Mouse (Mus musculus): ENCODE results near the gene Arhgap31. TPM values are rescaled to one million over a fixed set of nuclear protein-coding genes. Genes with fewer than 3 reads are reported as not detected.
A peak's percentile ranks its signal among the peaks of the same experiment; 100 is the strongest.

Arhgap31 gene
- polyA plus RNA-seq, 1 experiment from 2014 or later: 4.6 TPM

- 83% methylated on average over 8 of the region's 8 CpGs for WGBS
- H3K9me3 ChIP-seq: no peaks in the 10 kb centered on the region
- H3K4me2 ChIP-seq (replicated peaks): no peak overlapping the region
- H3K36me3 ChIP-seq: no peaks in the 10 kb centered on the region
- no peaks in the 10 kb centered on the region for H3K4me1 ChIP-seq (replicated peaks)
- H3K4me3 ChIP-seq (replicated peaks): no peak overlapping the region
- H3K27me3 ChIP-seq: no peaks in the 10 kb centered on the region
- ATAC-seq: no peak
- H3K9ac ChIP-seq (replicated peaks): no peak overlapping the region
- H3K27ac ChIP-seq: no peak overlapping the region
These were observed 77.2 kb downstream of the Arhgap31 start for GRCm38 (mm10) chr16:38635833-38636390.

- Histone ChIP-seq H3K4me2 (replicated peaks) (no peak overlapping the region), H3K4me3 (replicated peaks) (no peak overlapping the region), H3K36me3 (no peaks in the 10 kb centered on the region), H3K9ac (replicated peaks) (no peak overlapping the region), H3K4me1 (replicated peaks) (no peaks in the 10 kb centered on the region), H3K27me3 (no peaks in the 10 kb centered on the region), H3K9me3 (no peaks in the 10 kb centered on the region), H3K27ac (no peak overlapping the region)
- 63% methylated on average over 6 of the region's 6 CpGs for WGBS
- ATAC-seq: no peak
These were observed 80.9 kb downstream of the Arhgap31 start for GRCm38 (mm10) chr16:38632147-38632546.

DNA sequence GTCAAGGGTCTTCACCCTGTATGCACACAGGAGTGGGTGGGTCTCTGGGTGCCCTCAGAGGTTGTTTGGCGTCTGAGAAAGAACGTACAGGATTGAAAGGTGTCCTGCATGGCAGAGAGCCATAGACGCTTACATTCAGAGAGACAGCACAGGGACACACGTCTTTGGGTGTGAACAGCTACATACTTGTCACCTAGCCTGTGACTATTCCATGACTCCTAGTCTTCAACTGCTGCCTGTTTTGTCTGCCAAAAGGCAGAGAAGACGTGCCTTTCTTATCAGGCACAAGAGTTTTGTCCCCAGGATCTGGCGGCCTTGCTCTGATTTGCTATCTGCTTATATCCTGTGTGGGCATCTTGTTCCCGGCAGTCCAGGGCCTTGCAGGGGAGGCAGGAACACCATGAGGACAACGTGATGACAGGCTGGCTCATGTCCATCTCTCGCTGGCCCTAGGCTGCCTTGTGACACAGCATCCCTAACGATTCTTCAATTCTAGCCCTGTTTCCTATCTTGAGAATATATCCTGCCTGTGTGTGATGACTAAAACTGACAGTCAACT, 87.2 kb downstream of the Arhgap31 start:
- H3K4me2 ChIP-seq (replicated peaks): no peak overlapping the region
- H3K9me3 ChIP-seq: no peaks in the 10 kb centered on the region
- ATAC-seq: no peak
- H3K4me3 ChIP-seq (replicated peaks): no peak overlapping the region
- 85% methylated on average over 10 of the region's 10 CpGs for WGBS
- no peaks in the 10 kb centered on the region for H3K36me3 ChIP-seq
- H3K27ac ChIP-seq: no peak overlapping the region
- no peaks in the 10 kb centered on the region for H3K4me1 ChIP-seq (replicated peaks)
- no peak overlapping the region for H3K9ac ChIP-seq (replicated peaks)
- no peaks in the 10 kb centered on the region for H3K27me3 ChIP-seq

DNA sequence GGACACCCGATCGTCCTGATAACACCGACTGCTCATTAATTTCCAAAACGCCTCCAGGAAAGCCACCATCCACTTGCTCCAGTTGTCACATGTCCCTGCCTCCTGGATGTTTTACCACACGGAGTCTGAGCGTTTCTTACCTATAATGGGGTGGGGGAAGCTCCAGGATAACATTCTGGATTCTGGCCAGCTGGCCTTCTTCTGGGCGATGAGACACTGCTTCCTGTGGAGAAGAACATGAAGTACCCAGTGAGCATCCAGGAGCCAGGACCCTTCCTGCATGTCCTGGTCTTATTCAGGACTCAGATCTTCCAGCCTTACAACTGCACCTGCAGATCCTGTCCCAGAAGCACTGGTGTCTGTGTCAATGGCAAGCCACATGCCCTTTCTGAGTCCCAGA, 87.7 kb downstream of the Arhgap31 start:
- Histone ChIP-seq H3K9me3 (no peaks in the 10 kb centered on the region), H3K4me3 (replicated peaks) (no peak overlapping the region), H3K9ac (replicated peaks) (no peak overlapping the region), H3K27ac (no peak overlapping the region), H3K4me1 (replicated peaks) (no peaks in the 10 kb centered on the region), H3K27me3 (no peaks in the 10 kb centered on the region), H3K36me3 (no peaks in the 10 kb centered on the region), H3K4me2 (replicated peaks) (no peak overlapping the region)
- no peak for ATAC-seq
- 92% methylated on average over 7 of the region's 7 CpGs for WGBS

GRCm38 (mm10) chr16:38624303-38624702, 88.8 kb downstream of the Arhgap31 start:
- Histone ChIP-seq H3K9me3 (no peaks in the 10 kb centered on the region), H3K4me2 (replicated peaks) (no peak overlapping the region), H3K27ac (no peak overlapping the region), H3K4me3 (replicated peaks) (no peak overlapping the region), H3K9ac (replicated peaks) (no peak overlapping the region), H3K4me1 (replicated peaks) (peaks cover 1% of the 10 kb centered on the region; the same call in 1 of the 2 replicates), H3K36me3 (no peaks in the 10 kb centered on the region), H3K27me3 (no peaks in the 10 kb centered on the region)
- ATAC-seq: no peak
- 76% methylated on average over 11 of the region's 11 CpGs for WGBS

GRCm38 (mm10) chr16:38622283-38622682, 90.8 kb downstream of the Arhgap31 start:
- H3K27me3 ChIP-seq: no peaks in the 10 kb centered on the region
- no peak overlapping the region for H3K4me2 ChIP-seq (replicated peaks)
- no peaks in the 10 kb centered on the region for H3K9me3 ChIP-seq
- H3K9ac ChIP-seq (replicated peaks): no peak overlapping the region
- H3K4me1 ChIP-seq (replicated peaks): peaks cover 3% of the 10 kb centered on the region; the same call in 1 of the 2 replicates
- no peak overlapping the region for H3K4me3 ChIP-seq (replicated peaks)
- H3K36me3 ChIP-seq: no peaks in the 10 kb centered on the region
- no peak overlapping the region for H3K27ac ChIP-seq
- ATAC-seq: no peak
- 69% methylated on average over 2 of the region's 2 CpGs for WGBS

- Histone ChIP-seq H3K27ac (no peak overlapping the region), H3K4me3 (replicated peaks) (no peak overlapping the region), H3K36me3 (no peaks in the 10 kb centered on the region), H3K4me2 (replicated peaks) (no peak overlapping the region), H3K27me3 (no peaks in the 10 kb centered on the region), H3K9ac (replicated peaks) (no peak overlapping the region), H3K4me1 (replicated peaks) (peaks cover 3% of the 10 kb centered on the region; the same call in 1 of the 2 replicates), H3K9me3 (no peaks in the 10 kb centered on the region)
- no peak for ATAC-seq
- 96% methylated on average over 16 of the region's 16 CpGs for WGBS
These were observed 92.2 kb downstream of the Arhgap31 start for GRCm38 (mm10) chr16:38620696-38621450.

DNA sequence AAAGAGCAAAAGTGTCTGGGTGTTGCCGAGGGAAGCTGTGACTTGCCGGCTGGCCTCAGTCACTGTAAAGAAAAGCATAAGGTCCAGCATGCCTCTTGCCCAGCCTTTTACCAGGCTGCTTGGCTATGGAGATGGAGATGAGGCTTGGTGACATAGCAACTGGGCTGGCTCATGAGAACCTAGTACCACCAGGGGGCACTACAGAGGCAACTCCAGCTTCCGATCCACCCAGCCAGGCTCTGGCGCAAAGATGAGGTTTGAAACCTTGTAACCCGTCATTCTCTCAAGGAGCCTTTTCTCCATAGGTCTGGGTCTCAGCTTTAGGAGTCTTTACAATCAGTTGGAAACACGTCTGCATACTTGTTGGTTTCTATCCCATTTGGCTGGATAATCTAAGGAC, 94.0 kb downstream of the Arhgap31 start:
- H3K36me3 ChIP-seq: no peaks in the 10 kb centered on the region
- H3K9me3 ChIP-seq: no peaks in the 10 kb centered on the region
- H3K27me3 ChIP-seq: no peaks in the 10 kb centered on the region
- no peak overlapping the region for H3K4me2 ChIP-seq (replicated peaks)
- H3K4me1 ChIP-seq (replicated peaks): peaks cover 3% of the 10 kb centered on the region; the same call in 1 of the 2 replicates
- no peak overlapping the region for H3K9ac ChIP-seq (replicated peaks)
- ATAC-seq: peak; percentile 53
- H3K4me3 ChIP-seq (replicated peaks): no peak overlapping the region
- 15% methylated on average over 6 of the region's 6 CpGs for WGBS
- H3K27ac ChIP-seq: no peak overlapping the region

DNA sequence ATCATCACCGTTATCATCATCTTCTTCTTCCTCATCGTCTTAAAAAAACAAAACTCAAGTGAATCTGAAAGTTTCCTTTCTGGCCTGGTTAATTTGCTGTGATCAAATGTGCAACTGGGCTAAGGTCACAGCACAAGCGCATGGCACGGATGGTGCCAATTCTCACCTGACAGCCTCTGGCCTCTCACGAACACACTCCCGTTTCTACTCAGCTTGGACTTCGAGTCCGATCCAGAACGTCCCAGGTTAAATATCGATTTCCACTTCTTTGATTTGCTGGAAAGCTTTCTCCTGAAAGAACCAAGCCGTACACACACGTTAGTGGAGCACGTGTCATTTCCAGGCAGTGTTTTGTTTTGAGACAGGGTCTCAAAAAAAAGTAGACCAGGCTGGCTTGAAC, 95.1 kb downstream of the Arhgap31 start:
- H3K9ac ChIP-seq (replicated peaks): no peak overlapping the region
- ATAC-seq: no peak
- H3K9me3 ChIP-seq: no peaks in the 10 kb centered on the region
- H3K27me3 ChIP-seq: no peaks in the 10 kb centered on the region
- WGBS: 95% methylated on average over 13 of the region's 13 CpGs
- no peak overlapping the region for H3K27ac ChIP-seq
- H3K36me3 ChIP-seq: no peaks in the 10 kb centered on the region
- no peak overlapping the region for H3K4me2 ChIP-seq (replicated peaks)
- H3K4me1 ChIP-seq (replicated peaks): peaks cover 3% of the 10 kb centered on the region; the same call in 1 of the 2 replicates
- H3K4me3 ChIP-seq (replicated peaks): no peak overlapping the region

GRCm38 (mm10) chr16:38613646-38614045, 99.4 kb downstream of the Arhgap31 start:
- Histone ChIP-seq H3K4me2 (replicated peaks) (no peak overlapping the region), H3K4me1 (replicated peaks) (no peaks in the 10 kb centered on the region), H3K27me3 (no peaks in the 10 kb centered on the region), H3K27ac (no peak overlapping the region), H3K4me3 (replicated peaks) (no peak overlapping the region), H3K36me3 (peaks cover 11% of the 10 kb centered on the region; the same call in 1 of the 2 replicates), H3K9me3 (no peaks in the 10 kb centered on the region), H3K9ac (replicated peaks) (no peak overlapping the region)
- ATAC-seq: no peak
- WGBS: 91% methylated on average over 6 of the region's 6 CpGs

GRCm38 (mm10) chr16:38612646-38613045, 100.4 kb downstream of the Arhgap31 start:
- no peak overlapping the region for H3K9ac ChIP-seq (replicated peaks)
- H3K27me3 ChIP-seq: no peaks in the 10 kb centered on the region
- peaks cover 11% of the 10 kb centered on the region; the same call in 1 of the 2 replicates for H3K36me3 ChIP-seq
- no peak overlapping the region for H3K4me2 ChIP-seq (replicated peaks)
- ATAC-seq: no peak
- no peaks in the 10 kb centered on the region for H3K9me3 ChIP-seq
- no peak overlapping the region for H3K4me3 ChIP-seq (replicated peaks)
- no peak overlapping the region for H3K27ac ChIP-seq
- H3K4me1 ChIP-seq (replicated peaks): no peaks in the 10 kb centered on the region
- 78% methylated on average over 5 of the region's 5 CpGs for WGBS

- H3K4me3 ChIP-seq (replicated peaks): no peak overlapping the region
- no peak overlapping the region for H3K4me2 ChIP-seq (replicated peaks)
- peaks cover 11% of the 10 kb centered on the region; the same call in 1 of the 2 replicates for H3K36me3 ChIP-seq
- no peaks in the 10 kb centered on the region for H3K9me3 ChIP-seq
- H3K9ac ChIP-seq (replicated peaks): no peak overlapping the region
- H3K27ac ChIP-seq: no peak overlapping the region
- ATAC-seq: no peak
- H3K4me1 ChIP-seq (replicated peaks): no peaks in the 10 kb centered on the region
- H3K27me3 ChIP-seq: no peaks in the 10 kb centered on the region
- 71% methylated on average over 18 of the region's 18 CpGs for WGBS
These were observed 104.0 kb downstream of the Arhgap31 start for GRCm38 (mm10) chr16:38609092-38609491.

Data from midbrain, embryonic 13.5 days (tissue).